In the genomic region with DNA sequence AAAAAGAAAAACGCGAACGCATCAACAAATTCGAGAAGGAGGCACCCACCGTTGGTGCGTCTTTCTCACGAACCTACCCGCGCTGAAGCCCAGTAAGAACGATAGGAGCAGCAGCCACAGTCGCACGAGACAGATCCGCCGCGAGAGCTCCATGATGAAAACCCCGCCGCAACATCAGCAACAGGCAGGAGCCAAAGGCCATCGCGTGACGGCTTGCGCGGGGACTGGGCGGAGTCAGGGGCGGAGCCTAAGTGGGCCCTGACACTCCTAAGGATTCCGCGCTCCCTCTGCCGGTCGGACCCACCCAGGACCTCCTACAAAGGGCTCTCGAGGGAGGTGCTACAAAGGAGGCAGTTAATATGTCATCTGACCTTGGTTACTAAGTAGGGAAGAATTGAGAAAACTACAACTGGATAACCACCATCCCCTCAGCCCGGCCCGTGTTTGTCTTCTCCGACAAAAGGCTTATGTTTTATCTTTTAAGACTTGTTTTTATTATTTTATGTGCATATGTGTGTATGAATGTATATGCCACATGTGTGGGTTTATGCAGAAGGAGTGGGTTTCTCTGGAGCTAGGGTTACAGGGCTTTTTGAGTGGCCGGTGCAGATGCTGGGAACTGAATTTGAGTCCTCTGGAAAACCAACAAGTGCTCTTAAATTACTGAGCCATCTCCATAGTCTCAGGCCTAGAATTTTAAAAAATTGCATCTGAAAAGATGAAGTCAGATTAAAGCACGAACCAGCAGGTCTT, we compare ENCODE assay signal across 7 mouse cellular contexts. TPM values are rescaled to one million over a fixed set of nuclear protein-coding genes. Genes with fewer than 3 reads are reported as not detected.
A peak's percentile ranks its signal among the peaks of the same experiment; 100 is the strongest.
DNase-seq lines count a peak whose midpoint lies in the region; ATAC-seq lines count a peak whose summit lies in the region.

A gene (minus strand): TSS at position 249 of the 753 bp plus-strand sequence.

- peak within 1 kb of the TSS; percentile 58 for H3K4me2 ChIP-seq in embryonic facial prominence, embryonic 12.5 days (replicated peaks)
- peak within 1 kb of the TSS; percentile 45 for H3K4me2 ChIP-seq in limb, embryonic 11.5 days (ENCODE audit: low read depth, severe bottlenecking)
- peak within 1 kb of the TSS; percentile 62 for H3K4me2 ChIP-seq in midbrain, embryonic 14.5 days (ENCODE audit: low read length)

- 4% methylated on average over 34 of the region's 34 CpGs for WGBS in embryonic facial prominence, embryonic 12.5 days
- 4% methylated on average over 34 of the region's 34 CpGs for WGBS in limb, embryonic 11.5 days
- WGBS in midbrain, embryonic 14.5 days, result 5% methylated on average over 34 of the region's 34 CpGs

- peak; percentile 99 for DNase-seq in adrenal gland, postnatal 25 days
- peak; percentile 99 for DNase-seq in heart, adult 11 months
- DNase-seq in kidney, adult 18-20 months, result peak; percentile 99
- peak; percentile 98 for DNase-seq in limb, embryonic 11.5 days (ENCODE audit: low spot score)
- peak; percentile 96 for DNase-seq in midbrain, embryonic 14.5 days
- peak; percentile 95 to 99 for DNase-seq in spleen, adult 18-20 months

- no peaks in the 10 kb centered on the region for H3K4me1 ChIP-seq in embryonic facial prominence, embryonic 12.5 days
- H3K4me1 ChIP-seq in limb, embryonic 11.5 days (ENCODE audit: control insufficient read depth, insufficient read depth, low read length), result no peaks in the 10 kb centered on the region; the same call in 1 of the 2 replicates
- H3K4me1 ChIP-seq in midbrain, embryonic 14.5 days (ENCODE audit: control insufficient read depth, insufficient read depth, low read length), result 0 out of 2 replicates have a peak, but pooled peaks cover 4% of the 10 kb centered on the region

- ATAC-seq in embryonic facial prominence, embryonic 12.5 days (ENCODE audit: insufficient number of reproducible peaks, insufficient read depth, low FRiP score, low TSS enrichment), result peak; percentile 90
- ATAC-seq in limb, embryonic 11.5 days (ENCODE audit: insufficient number of reproducible peaks, low FRiP score, low TSS enrichment, low read depth), result peak; percentile 92
- peak; percentile 91 for ATAC-seq in midbrain, embryonic 14.5 days (ENCODE audit: low FRiP score, low TSS enrichment)

- H3K36me3 ChIP-seq in embryonic facial prominence, embryonic 12.5 days, result peaks cover 12% of the 10 kb centered on the region
- no peaks in the 10 kb centered on the region for H3K36me3 ChIP-seq in limb, embryonic 11.5 days (ENCODE audit: control insufficient read depth, insufficient read depth, low read length)
- no peaks in the 10 kb centered on the region for H3K36me3 ChIP-seq in midbrain, embryonic 14.5 days (ENCODE audit: control insufficient read depth, insufficient read depth, low read length)

- no peaks in the 10 kb centered on the region for H3K9me3 ChIP-seq in embryonic facial prominence, embryonic 12.5 days
- H3K9me3 ChIP-seq in limb, embryonic 11.5 days (ENCODE audit: control insufficient read depth, low read length), result no peaks in the 10 kb centered on the region
- no peaks in the 10 kb centered on the region for H3K9me3 ChIP-seq in midbrain, embryonic 14.5 days (ENCODE audit: control insufficient read depth, low read length)

- no peaks in the 10 kb centered on the region for H3K27me3 ChIP-seq in embryonic facial prominence, embryonic 12.5 days
- H3K27me3 ChIP-seq in limb, embryonic 11.5 days (ENCODE audit: control insufficient read depth, insufficient read depth, low read length), result no peaks in the 10 kb centered on the region
- H3K27me3 ChIP-seq in midbrain, embryonic 14.5 days (ENCODE audit: control insufficient read depth, insufficient read depth, low read length), result no peaks in the 10 kb centered on the region

- H3K27ac ChIP-seq in embryonic facial prominence, embryonic 12.5 days, result peak within 1 kb of the TSS; percentile 32
- H3K27ac ChIP-seq in limb, embryonic 11.5 days (replicated peaks; ENCODE audit: low read depth, low read length), result 0 out of 2 replicates have a peak within 1 kb of the TSS, but pooled peaks have one; percentile 26
- H3K27ac ChIP-seq in midbrain, embryonic 14.5 days (replicated peaks; ENCODE audit: low read depth, low read length), result peak within 1 kb of the TSS; percentile 46

- H3K4me3 ChIP-seq in embryonic facial prominence, embryonic 12.5 days, result peak within 1 kb of the TSS; percentile 51
- peak within 1 kb of the TSS; percentile 47 for H3K4me3 ChIP-seq in limb, embryonic 11.5 days (ENCODE audit: low read depth, low read length)
- peak within 1 kb of the TSS; percentile 43 for H3K4me3 ChIP-seq in midbrain, embryonic 14.5 days (replicated peaks; ENCODE audit: low read depth, low read length)

- peak within 1 kb of the TSS; percentile 47 for H3K9ac ChIP-seq in embryonic facial prominence, embryonic 12.5 days
- H3K9ac ChIP-seq in limb, embryonic 11.5 days (ENCODE audit: low read length), result peak within 1 kb of the TSS; percentile 53
- H3K9ac ChIP-seq in midbrain, embryonic 14.5 days (replicated peaks; ENCODE audit: low read length), result peak within 1 kb of the TSS; percentile 51

RNA-seq across cellular contexts. Expression of the gene that starts here (rescaled TPM):
- total RNA-seq in adrenal gland, postnatal 25 days (2021), result 257 and 299 TPM in 2 replicates
- 72.9 and 77.4 TPM in 2 replicates for polyA plus RNA-seq in embryonic facial prominence, embryonic 12.5 days (2016; fragmentation: Nextera tagmentation; extraction: Ambion mirVana)
- polyA plus RNA-seq in limb, embryonic 11.5 days (2014; fragmentation: Nextera tagmentation; extraction: Ambion mirVana), result 69.8 and 75.9 TPM in 2 replicates
- 19.9 and 26.8 TPM in 2 replicates for polyA plus RNA-seq in midbrain, embryonic 14.5 days (2014; fragmentation: Nextera tagmentation; extraction: Ambion mirVana)

Comparison
In these comparisons a context has a peak if more than half of its experiments do, and no peak if none do; other contexts are left out.
1. Peak in every context shown above with its lines: DNase-seq, ATAC-seq, H3K4me3 ChIP-seq and H3K27ac ChIP-seq.